Mouse (Mus musculus) midbrain, embryonic 13.5 days (tissue): ENCODE measurements around the gene Nmnat2. TPM values are rescaled to one million over a fixed set of nuclear protein-coding genes. Genes with fewer than 3 reads are reported as not detected.

Source experiments
- ATAC-seq: fragments of 200-750 bp; cut with Nextera tagmentation; 2 replicates; pipeline ENCODE4 v1.8.0; 2017; ENCODE audit warnings: mild to moderate bottlenecking, moderate TSS enrichment, moderate library complexity
- H3K27ac ChIP-seq: fragments of 300-500 bp; sonication (generic); 2 replicates; pipeline ENCODE4 v1.5.1; 2015; ENCODE audit warnings: inconsistent platforms, mild to moderate bottlenecking, moderate library complexity
- H3K27me3 ChIP-seq: fragments of 300-500 bp; sonication (generic); 2 replicates; pipeline ENCODE4 v1.6.1; 2015; ENCODE audit warnings: mild to moderate bottlenecking, inconsistent platforms
- H3K36me3 ChIP-seq: fragments of 300-500 bp; sonication (generic); 2 replicates; pipeline ENCODE4 v1.6.1; 2015; ENCODE audit warnings: mild to moderate bottlenecking, inconsistent platforms
- H3K4me1 ChIP-seq: fragments of 300-500 bp; sonication (generic); replicated peaks from 2 replicates; pipeline ENCODE4 v1.6.1; 2015; ENCODE audit warnings: inconsistent platforms
- H3K4me2 ChIP-seq: fragments of 300-500 bp; sonication (generic); replicated peaks from 2 replicates; pipeline ENCODE4 v1.6.1; 2015; ENCODE audit warnings: moderate library complexity, mild to moderate bottlenecking, inconsistent platforms
- H3K4me3 ChIP-seq: fragments of 300-500 bp; sonication (generic); replicated peaks from 2 replicates; pipeline ENCODE4 v1.5.1; 2015; ENCODE audit warnings: mild to moderate bottlenecking, inconsistent platforms
- H3K9ac ChIP-seq: fragments of 300-500 bp; sonication (generic); replicated peaks from 2 replicates; pipeline ENCODE4 v1.6.1; 2015; ENCODE audit warnings: mild to moderate bottlenecking, inconsistent platforms
- H3K9me3 ChIP-seq: fragments of 300-500 bp; sonication (generic); 2 replicates; pipeline ENCODE4 v1.6.1; 2016; ENCODE audit warnings: mild to moderate bottlenecking, inconsistent platforms
- WGBS: fragments of 180-500 bp; shearing (Covaris S2); methylation state at CpG from one replicate; pipeline ENCODE4 v1.1.7; 2015; 5-methylcytosine and 5-hydroxymethylcytosine counted together
- polyA plus RNA-seq: library from polyadenylated mRNA; unstranded; fragments of >200 nt; fragmentation: Nextera tagmentation; extraction: Ambion mirVana; gene quantifications from 2 replicates; pipeline ENCODE4 v1.2.1, GENCODE M21; 2015

Gene Nmnat2
- polyA plus RNA-seq, result 62.3 and 66.8 TPM in 2 replicates

- Histone ChIP-seq H3K4me2 (peak within 1 kb of the TSS; percentile 82), H3K4me1 (peaks cover 19% of the 10 kb centered on the region), H3K9me3 (no peaks in the 10 kb centered on the region), H3K27me3 (peaks cover 40% of the 10 kb centered on the region), H3K36me3 (no peaks in the 10 kb centered on the region), H3K27ac (peak within 1 kb of the TSS; percentile 92), H3K4me3 (peak within 1 kb of the TSS; percentile 74), H3K9ac (peak within 1 kb of the TSS; percentile 77)
- under 1% methylated on average over 42 of the region's 42 CpGs for WGBS
- peak; percentile 92 for ATAC-seq
Measured at GRCm38 (mm10) chr1:152954821-152955523, at the start of gene Nmnat2. Gene Nmnat2, plus strand, starts transcription at chr1:152954993.

DNA sequence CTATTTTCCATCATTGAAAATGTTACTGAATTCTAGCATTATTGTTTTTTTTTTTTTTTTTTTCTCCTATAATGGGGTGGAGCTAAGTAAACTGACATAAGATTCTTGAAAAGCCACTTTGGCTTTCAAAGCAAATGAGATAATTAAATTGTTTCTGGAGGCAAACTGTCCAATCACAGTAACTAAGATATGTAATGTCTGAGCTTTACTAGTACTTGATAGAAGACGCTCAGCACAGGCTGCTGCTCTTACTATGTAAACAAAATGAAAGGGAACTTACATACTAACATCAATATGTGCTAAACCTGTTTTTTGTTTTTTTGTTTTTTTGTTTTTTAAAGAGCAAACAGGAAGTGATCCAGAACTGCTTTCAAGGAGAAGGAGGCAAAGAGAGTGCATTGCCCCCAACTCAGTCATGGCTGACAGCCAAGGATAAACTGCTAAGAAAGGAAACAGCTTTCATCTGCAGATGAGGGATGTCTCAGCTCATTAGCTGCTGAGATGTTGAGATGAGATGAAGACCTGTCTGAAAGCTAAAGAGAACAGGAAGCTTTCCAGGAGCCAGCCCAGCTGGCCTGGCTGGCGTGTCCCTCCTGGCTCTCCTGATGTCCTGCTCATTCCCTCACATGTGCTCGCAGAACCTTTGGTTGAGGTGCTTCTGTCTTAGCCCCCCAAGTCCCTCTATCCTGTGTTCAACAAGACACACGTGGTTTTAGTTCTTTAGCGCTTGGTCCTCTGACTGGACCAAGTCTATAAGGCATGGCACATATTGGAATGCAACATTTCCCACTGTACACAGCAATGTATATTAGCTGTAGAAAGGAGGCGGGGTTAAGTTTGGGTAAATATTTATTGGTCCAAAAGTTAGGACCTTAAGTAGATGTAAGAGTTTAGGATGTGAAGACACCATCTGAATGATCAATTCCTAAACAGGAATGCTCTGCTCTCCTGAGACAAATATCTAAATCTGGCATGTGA lies 41.0 kb upstream of the Nmnat2 start:
- Histone ChIP-seq H3K4me3 (no peak overlapping the region), H3K27me3 (no peaks in the 10 kb centered on the region), H3K9me3 (no peaks in the 10 kb centered on the region), H3K4me1 (no peaks in the 10 kb centered on the region), H3K36me3 (no peaks in the 10 kb centered on the region), H3K9ac (no peak overlapping the region), H3K4me2 (no peak overlapping the region), H3K27ac (no peak overlapping the region)
- ATAC-seq, result no peak
- WGBS, result 83% methylated on average over 6 of the region's 6 CpGs

GRCm38 (mm10) chr1:152915766-152916165 lies 39.0 kb upstream of the Nmnat2 start:
- Histone ChIP-seq H3K36me3 (no peaks in the 10 kb centered on the region), H3K9ac (no peak overlapping the region), H3K4me3 (no peak overlapping the region), H3K4me2 (no peak overlapping the region), H3K9me3 (no peaks in the 10 kb centered on the region), H3K4me1 (no peaks in the 10 kb centered on the region), H3K27me3 (no peaks in the 10 kb centered on the region), H3K27ac (no peak overlapping the region)
- 16% methylated on average over 5 of the region's 5 CpGs for WGBS
- ATAC-seq, result no peak

- no peaks in the 10 kb centered on the region for H3K4me1 ChIP-seq
- 91% methylated on average over 5 of the region's 5 CpGs for WGBS
- ATAC-seq, result no peak
- H3K4me3 ChIP-seq, result no peak overlapping the region
- H3K9me3 ChIP-seq, result no peaks in the 10 kb centered on the region
- H3K36me3 ChIP-seq, result no peaks in the 10 kb centered on the region
- H3K4me2 ChIP-seq, result no peak overlapping the region
- no peak overlapping the region for H3K27ac ChIP-seq
- H3K9ac ChIP-seq, result no peak overlapping the region
- H3K27me3 ChIP-seq, result no peaks in the 10 kb centered on the region
Measured at GRCm38 (mm10) chr1:152916936-152917335, 37.9 kb upstream of the Nmnat2 start.

GRCm38 (mm10) chr1:152917626-152918025 lies 37.2 kb upstream of the Nmnat2 start:
- no peak overlapping the region for H3K4me2 ChIP-seq
- H3K4me1 ChIP-seq, result no peaks in the 10 kb centered on the region
- no peaks in the 10 kb centered on the region for H3K36me3 ChIP-seq
- WGBS, result 80% methylated on average over 4 of the region's 4 CpGs
- H3K27ac ChIP-seq, result no peak overlapping the region
- H3K9me3 ChIP-seq, result no peaks in the 10 kb centered on the region
- H3K4me3 ChIP-seq, result no peak overlapping the region
- H3K9ac ChIP-seq, result no peak overlapping the region
- H3K27me3 ChIP-seq, result no peaks in the 10 kb centered on the region
- no peak for ATAC-seq

- H3K4me2 ChIP-seq, result no peak overlapping the region
- H3K27ac ChIP-seq, result no peak overlapping the region
- no peaks in the 10 kb centered on the region for H3K9me3 ChIP-seq
- ATAC-seq, result no peak
- no peak overlapping the region for H3K9ac ChIP-seq
- no peaks in the 10 kb centered on the region for H3K36me3 ChIP-seq
- 92% methylated on average over 3 of the region's 3 CpGs for WGBS
- no peaks in the 10 kb centered on the region for H3K27me3 ChIP-seq
- H3K4me1 ChIP-seq, result no peaks in the 10 kb centered on the region
- no peak overlapping the region for H3K4me3 ChIP-seq
Measured at GRCm38 (mm10) chr1:152921786-152922185, 33.0 kb upstream of the Nmnat2 start.

DNA sequence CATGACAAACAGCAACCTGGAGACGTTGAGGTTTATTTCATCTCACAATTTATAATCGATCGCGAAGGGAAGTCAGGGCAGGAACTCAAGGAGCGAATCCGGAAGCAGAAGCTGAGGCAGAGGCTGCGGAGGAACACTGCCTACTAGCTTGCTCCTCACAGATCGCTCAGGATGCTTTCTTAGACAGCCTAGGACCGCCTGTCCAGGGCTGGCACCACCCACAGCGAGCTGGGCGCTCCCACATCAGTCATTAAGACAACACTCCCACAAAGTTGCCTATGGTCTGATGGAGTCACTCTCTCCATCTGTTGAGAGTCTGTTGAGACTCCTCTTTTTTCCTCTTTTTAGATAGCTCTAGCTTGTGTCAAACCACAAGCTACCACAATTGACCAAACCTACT lies 20.8 kb upstream of the Nmnat2 start:
- no peak overlapping the region for H3K4me3 ChIP-seq
- no peak overlapping the region for H3K9ac ChIP-seq
- 61% methylated on average over 11 of the region's 11 CpGs for WGBS
- H3K4me1 ChIP-seq, result no peaks in the 10 kb centered on the region
- no peak overlapping the region for H3K4me2 ChIP-seq
- H3K27me3 ChIP-seq, result no peaks in the 10 kb centered on the region; the same call in 1 of the 2 replicates
- no peaks in the 10 kb centered on the region for H3K36me3 ChIP-seq
- no peak for ATAC-seq
- no peaks in the 10 kb centered on the region for H3K9me3 ChIP-seq
- H3K27ac ChIP-seq, result no peak overlapping the region

DNA sequence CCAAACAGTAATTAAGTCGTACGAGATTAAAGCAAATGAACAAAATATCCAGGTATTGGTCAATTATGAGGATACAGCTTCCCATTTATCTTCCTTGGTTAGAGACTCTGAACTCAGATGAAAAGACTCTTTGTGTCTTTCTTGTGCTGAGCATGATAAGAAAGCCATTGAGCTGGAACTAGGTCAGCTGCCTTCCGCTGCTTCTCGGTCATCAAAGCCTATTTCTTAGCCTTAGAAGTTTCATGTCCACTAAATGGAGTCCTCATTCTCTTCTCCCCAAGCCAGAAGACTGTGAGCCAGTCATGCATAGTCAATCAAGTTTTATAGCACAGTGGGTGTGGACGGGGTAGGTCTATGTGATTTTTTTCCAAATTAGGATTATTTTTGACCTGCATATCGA lies 19.3 kb upstream of the Nmnat2 start:
- no peaks in the 10 kb centered on the region for H3K4me1 ChIP-seq
- H3K36me3 ChIP-seq, result no peaks in the 10 kb centered on the region
- H3K4me2 ChIP-seq, result no peak overlapping the region
- H3K27me3 ChIP-seq, result no peaks in the 10 kb centered on the region; the same call in 1 of the 2 replicates
- no peak for ATAC-seq
- H3K9me3 ChIP-seq, result no peaks in the 10 kb centered on the region
- H3K4me3 ChIP-seq, result no peak overlapping the region
- H3K27ac ChIP-seq, result no peak overlapping the region
- 46% methylated on average over 6 of the region's 6 CpGs for WGBS
- H3K9ac ChIP-seq, result no peak overlapping the region

DNA sequence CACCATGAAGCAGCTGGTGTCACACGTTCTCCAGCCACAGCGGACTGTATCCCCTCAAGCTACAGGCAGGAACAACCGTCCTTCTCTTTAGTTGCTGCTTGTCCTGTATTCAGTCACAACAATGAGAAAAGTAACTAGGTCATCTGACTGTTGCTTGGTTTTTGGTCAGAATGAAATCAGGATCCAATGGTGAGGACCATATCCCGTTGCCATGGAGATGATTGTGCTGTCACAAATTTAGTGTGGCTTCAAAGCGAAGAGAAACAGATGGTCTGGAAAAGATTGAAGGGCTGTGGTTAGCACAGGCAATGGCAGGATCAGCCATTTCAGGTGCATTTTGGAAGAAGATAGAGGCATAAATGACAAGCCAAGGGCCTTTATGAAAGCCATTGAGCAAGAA lies 18.4 kb upstream of the Nmnat2 start:
- no peak overlapping the region for H3K4me2 ChIP-seq
- H3K36me3 ChIP-seq, result no peaks in the 10 kb centered on the region
- no peak for ATAC-seq
- H3K9ac ChIP-seq, result no peak overlapping the region
- H3K27ac ChIP-seq, result no peak overlapping the region
- no peaks in the 10 kb centered on the region for H3K9me3 ChIP-seq
- 79% methylated on average over 5 of the region's 5 CpGs for WGBS
- no peak overlapping the region for H3K4me3 ChIP-seq
- no peaks in the 10 kb centered on the region for H3K4me1 ChIP-seq
- H3K27me3 ChIP-seq, result no peaks in the 10 kb centered on the region; the same call in 1 of the 2 replicates

DNA sequence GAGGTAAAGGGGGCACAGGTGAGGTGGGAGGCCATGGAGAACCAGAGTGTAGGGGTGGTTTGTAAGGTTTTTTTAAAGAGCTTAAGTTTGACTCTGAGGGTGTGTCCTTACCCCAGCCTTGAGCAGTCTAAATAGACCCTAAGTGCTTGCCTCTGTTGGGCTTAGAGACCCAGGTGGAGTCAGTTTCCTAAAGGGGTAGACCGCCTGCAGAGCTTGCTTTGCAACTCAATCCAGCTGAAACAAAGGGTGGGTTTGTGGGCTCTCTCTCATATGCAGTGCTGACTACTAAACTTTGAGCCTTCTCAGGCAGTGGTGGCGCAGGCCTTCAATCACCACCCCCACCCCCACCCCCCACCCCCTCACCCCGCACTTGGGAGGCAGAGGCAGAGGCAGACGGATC lies 11.8 kb upstream of the Nmnat2 start:
- Histone ChIP-seq H3K4me2 (no peak overlapping the region), H3K27me3 (no peaks in the 10 kb centered on the region; the same call in 1 of the 2 replicates), H3K9ac (no peak overlapping the region), H3K9me3 (no peaks in the 10 kb centered on the region), H3K4me1 (no peaks in the 10 kb centered on the region), H3K27ac (no peak overlapping the region), H3K4me3 (no peak overlapping the region), H3K36me3 (no peaks in the 10 kb centered on the region)
- ATAC-seq, result no peak
- WGBS, result 55% methylated on average over 4 of the region's 4 CpGs

- 79% methylated on average over 5 of the region's 5 CpGs for WGBS
- no peak overlapping the region for H3K4me2 ChIP-seq
Measured at GRCm38 (mm10) chr1:152954167-152954566, 626 bp upstream of the Nmnat2 start.

DNA sequence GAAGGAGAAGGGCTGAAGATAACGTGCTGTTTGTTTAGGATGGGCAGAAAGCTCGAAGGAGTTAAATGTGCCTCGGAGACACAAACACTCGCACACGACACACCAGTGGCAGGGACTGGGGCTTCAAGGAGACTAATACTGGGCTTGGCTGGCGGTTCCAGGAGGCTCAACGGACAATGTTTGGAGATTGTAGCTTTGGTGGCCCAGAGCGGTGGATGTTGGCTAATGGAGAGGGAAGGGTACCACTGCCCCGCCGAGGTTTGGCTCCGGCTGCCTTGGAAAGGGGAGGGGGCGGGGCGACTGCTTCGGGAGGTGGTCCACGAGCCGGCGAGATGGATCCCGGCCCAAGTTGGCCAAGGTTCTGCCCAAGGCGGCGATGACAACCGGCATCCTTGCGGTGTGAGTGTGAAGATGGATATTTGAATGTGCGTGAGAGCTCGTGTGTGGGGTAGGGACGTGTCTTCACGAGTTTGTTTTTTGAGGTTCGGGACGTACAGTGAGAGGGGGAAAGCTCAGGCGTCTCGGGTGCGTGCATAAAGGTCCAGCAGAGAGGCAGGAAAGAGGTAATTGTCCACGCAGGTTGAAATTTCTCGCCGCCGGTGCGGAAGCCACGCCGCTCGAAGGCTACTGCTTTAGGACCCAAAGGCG lies 895 bp downstream of the Nmnat2 start:
- Histone ChIP-seq H3K27ac (peak overlapping the region; percentile 92), H3K4me1 (peaks cover 19% of the 10 kb centered on the region), H3K4me2 (peak overlapping the region; percentile 82), H3K9me3 (no peaks in the 10 kb centered on the region), H3K9ac (peak overlapping the region; percentile 77), H3K36me3 (no peaks in the 10 kb centered on the region), H3K27me3 (peaks cover 40% of the 10 kb centered on the region), H3K4me3 (peak overlapping the region; percentile 74)
- peak; percentile 54 for ATAC-seq
- 1% methylated on average over 40 of the region's 40 CpGs for WGBS

More at GRCm38 (mm10) chr1:152954167-152954566, 626 bp upstream of the Nmnat2 start:
- Histone ChIP-seq H3K27ac (no peak overlapping the region), H3K27me3 (peaks cover 40% of the 10 kb centered on the region), H3K36me3 (no peaks in the 10 kb centered on the region), H3K4me3 (no peak overlapping the region), H3K4me1 (peaks cover 19% of the 10 kb centered on the region), H3K9ac (no peak overlapping the region), H3K9me3 (no peaks in the 10 kb centered on the region)
- ATAC-seq, result no peak
